Mouse (Mus musculus) embryo, embryonic 10.5 days (tissue): ENCODE measurements at regions not wholly inside any gene's neighbourhood (a gene's known extent, or its start where the extent isn't known, plus 50 kb on each side); places are given as distances from the start of the nearest gene placed in this dataset.

ENCODE experiments used
- DNase-seq: peaks from one replicate; pipeline ENCODE4 v3.0.0-alpha.2; 2015; ENCODE audit warnings: low spot score

DNA sequence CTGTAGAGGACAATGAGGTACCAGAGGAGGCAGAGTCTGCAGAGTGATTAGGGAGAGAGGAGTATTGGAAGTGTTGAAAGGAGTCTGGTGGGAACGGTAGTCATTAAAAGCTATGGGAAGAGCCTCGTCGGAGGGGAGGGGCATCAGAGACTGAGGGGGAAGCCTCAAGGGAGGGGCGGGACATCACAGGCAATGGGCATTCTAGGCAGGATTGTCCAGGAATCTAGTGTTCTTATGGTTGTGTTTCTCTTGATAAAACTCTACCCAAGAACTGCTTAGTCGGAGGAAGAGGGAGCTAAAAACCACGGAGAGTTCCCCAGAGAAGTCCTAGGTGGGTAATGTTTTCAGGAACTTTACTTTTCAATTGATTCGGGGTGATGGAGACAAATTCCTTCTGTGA is 90.2 kb downstream of the Sec23ip start:
- DNase-seq: no peak

DNA sequence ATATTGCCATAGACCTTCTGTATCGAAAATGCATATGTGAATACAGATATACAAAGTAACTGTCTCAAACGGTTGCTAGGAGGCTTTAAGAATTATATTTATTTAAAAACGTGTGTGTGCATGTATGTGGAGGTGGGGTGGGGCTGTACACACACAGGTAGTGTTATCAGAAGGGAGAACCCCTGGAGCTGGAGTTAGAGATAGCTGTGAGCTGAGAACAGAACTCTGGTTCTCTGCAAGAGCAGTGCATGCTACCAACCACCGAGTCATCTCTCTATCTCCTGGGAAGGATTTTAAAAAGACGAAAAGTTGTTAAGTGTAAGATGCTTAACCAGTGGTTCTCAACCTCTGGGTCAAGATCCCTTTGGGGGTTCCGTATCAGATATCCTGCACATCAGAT is 91.7 kb downstream of the Sec23ip start:
- no peak for DNase-seq

DNA sequence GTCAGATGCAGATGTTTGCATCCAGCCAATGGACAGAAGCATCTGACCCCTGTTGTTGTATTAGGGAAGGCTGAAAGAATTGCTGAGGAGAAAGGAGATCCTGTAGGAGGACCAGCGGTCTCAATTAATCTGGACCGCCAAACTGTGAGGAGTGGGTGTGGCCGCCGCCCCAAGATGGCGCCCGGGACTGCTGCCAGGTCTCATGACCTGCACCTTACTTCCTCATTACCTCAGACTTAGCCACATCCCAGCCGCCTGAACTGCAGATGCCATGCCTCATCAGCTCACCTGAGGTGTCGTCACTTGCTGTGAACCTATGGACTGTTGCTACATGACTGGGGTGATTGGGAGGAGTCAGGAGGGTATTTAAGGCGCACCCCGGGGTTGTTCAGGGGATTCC is 97.8 kb downstream of the Sec23ip start:
- no peak for DNase-seq

DNA sequence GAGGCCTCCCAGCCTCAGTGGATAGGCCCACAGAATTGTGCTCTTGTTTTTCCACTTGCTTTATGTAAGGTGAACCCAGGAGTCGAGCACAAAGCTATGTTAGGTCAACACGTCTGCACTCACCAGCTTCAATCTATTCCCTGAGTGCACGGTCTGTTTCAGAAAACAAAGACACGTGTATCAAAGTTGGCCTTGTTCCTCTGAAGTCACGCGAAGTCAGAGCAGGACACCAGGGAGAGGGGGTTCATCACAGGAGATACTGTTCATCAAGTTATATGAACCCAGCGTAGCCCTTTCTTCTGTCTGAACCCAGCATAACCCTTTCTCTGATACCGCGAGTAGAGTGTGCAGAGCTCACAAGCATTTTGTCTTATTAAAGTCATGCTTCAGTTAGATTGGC is 98.8 kb downstream of the Sec23ip start:
- no peak for DNase-seq

DNA sequence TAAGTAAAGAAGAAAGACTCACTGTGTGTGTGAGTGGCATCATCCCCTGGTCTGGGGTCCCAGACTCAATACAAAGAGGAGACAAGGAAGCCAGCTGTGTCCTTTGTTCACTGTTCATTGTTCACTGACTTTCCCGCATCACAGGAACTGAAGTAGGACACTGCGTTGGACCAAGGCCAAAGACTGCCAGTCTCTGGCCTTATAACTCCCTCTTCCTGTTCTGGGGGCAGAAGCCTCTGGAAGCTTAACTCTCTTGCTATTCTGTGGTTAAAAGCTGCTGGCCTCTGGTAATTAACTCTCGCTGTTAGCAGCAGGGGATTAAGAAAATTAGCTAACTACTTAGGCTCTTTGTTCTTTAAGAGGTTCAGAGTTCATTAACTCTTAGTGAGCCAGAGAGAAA is 104.5 kb downstream of the Sec23ip start:
- no peak for DNase-seq

DNA sequence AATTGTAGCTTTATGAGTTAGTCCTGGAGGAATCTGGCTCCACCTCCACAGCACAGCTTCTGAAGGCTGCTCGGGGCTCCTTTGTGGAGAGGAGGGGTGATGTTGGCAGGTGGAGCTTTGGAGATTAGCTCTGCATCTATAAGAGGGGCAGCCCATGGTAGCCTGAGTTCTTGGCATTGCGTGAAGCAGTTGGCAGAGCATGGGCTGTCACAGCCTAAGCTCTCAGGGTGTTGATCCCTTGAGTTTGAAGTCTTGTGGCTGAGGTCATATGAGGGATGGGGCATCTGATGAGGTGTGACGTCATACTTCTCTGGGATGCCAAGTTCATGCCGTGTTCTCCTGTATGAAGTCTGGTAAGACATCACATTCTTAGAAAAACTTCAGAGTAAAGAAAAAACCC is 109.5 kb downstream of the Sec23ip start:
- no peak for DNase-seq

DNA sequence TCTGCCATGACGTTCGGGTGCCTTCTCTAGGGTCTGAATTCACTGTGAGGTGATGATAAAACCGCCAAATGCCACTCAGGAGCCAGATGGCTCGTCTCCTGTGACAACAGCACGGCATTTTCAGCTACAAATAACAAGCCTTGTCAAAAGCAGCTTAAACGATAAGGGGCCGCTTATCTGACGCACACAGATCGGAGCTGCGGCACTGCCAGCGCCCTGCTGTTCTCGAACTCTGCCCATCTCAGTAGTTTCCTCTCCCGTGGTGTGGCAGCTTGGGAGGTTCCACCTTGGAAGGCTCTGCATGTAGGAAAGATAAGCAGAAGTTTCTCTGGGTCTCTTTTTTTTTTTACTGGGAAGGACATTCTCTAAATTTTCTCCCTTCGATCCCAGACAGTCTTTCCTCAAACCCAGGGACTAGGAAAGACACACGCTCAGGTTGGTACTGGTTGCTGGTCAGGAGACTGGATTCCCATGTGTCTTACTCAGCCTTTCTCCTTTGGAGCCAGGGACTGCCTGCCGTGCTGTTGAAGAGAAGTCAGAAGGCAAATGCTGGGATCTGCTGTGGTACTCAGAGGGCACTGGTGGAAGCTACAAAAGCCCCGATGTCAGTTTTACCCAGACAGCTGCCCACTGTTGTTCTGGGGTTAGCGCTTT is 110.1 kb downstream of the Sec23ip start:
- no peak for DNase-seq

DNA sequence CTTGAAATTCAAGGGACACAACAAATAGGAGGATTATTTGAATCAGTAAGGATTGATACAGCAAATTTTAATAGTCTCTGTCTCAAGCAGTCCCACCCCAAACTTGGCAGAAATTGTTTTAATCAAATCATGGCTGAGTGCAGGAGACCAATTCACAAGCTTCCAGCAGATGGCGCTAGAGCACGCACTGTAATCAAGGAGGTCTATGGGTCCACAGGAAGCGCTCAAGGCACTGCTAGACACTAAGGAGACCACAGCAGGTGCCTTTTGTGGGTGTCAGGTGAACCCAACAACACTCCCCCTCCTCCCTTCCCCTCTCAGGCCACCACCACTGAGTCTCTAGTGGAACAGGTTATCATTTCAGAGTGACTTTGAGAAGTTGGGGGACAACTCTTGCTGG is 115.4 kb downstream of the Sec23ip start:
- DNase-seq: peak; percentile 87

DNA sequence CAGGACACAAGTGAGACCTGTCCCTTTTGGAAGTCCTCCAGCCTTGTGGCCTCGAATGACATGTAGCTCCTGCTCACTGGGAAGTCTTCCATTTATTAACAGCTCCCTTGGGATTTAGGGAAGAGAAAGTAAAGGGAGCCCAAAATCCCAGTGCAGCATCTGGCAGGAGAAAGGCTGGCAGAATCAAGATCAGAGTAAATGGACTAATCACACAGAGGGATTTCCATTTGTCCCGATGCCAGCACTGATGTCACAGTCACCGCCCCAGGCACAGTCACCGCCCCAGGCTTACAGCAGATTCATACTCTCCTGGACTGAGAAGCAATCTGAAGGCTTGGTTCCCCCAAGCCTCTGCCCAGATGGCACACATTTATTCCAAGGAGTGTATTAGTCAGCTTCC is 116.0 kb downstream of the Sec23ip start:
- DNase-seq: no peak

DNA sequence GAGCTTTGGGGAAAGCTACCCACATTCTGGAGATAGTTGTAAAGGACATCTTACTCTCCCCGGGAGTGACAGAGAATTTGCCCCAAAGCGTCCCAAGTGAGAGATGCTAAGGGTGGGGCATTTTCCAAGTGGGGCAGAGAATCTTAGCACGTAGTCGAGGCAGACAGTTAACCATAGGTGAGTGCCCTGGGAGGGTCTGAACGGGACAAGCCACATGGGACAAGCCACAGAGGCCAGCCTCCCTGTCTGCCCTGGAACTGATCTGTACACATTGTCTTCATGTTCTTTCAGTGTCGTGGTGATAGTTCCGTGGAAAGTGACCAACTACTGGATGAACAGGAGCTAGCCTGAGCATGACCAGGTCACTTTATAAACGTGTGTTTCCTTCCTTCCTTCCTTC is 116.6 kb downstream of the Sec23ip start:
- DNase-seq: no peak

DNA sequence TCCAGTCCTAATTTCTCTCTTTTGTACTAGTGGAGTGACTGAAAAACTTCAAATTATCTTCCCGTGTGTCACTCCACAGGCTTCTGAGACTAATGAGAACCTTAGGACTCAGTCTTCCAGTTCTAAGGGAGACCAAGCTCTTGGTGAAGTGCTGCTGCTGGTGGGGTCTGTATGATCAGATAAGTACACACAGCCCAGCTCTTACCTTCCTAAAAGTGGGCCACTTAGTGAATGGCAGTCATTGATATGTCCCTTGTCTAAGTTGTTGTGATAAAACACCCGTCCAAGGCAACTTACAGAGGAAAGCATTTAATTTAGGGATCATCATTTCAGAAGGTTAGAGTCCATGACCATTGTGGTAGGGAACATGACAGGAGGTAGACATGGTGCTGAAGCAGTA is 124.1 kb downstream of the Sec23ip start:
- no peak for DNase-seq

DNA sequence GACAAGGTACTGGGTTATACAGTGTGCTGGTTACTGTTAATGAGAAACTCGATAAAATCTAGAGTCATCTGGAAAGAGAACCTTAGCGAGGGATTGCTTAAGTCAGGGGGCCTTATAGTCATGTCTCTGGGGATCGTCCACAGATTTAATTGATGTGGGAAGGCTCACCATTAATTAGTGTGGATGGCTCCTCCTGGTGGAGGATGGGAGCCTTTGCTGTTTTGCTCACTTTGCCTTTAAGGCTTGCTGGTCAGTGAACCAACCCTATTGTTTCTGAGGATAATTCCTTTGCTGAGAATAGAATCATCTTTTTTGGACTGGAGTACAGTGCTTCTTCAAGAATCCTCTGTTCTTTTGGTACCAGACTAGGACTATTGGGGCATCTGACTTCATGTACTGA is 139.3 kb downstream of the Sec23ip start:
- DNase-seq: no peak

DNA sequence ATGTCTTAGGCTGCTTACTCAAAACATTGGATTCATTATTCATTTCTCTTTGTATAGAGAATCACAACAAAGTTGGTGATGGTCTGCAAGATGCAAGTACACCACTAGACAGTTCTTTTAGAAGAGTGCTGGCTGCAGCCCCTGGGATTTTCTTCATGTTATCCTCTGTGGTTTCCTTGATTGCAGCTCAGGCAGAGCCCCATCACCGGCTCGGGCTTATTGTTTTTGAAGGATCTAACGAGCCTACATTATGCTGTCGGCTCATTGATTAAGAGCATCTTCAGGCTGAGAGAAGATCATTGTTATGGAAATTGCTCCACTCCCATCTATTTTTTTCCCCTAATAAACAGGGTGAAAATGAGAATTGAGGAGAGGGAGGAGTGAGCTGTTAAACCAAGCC is 140.8 kb downstream of the Sec23ip start:
- DNase-seq: no peak

DNA sequence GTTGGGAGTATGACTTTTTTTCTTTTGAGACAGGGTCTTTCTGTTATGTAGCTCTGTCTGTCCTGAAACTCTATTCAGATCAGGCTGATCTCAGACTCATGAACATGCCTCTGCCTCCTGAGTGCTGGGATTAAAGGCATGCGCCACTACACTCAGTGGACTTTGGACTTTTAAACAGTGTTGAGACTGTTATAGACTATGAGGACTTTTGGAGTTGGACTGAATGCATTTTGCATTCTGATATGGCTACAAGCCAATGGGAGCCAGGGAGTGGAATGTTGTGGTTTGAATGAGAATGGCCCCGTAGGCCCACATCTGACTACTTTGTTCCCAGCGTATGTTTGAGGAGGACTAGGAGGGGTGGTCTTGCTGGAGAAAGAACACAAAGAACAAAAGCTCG is 165.4 kb downstream of the Sec23ip start:
- no peak for DNase-seq

DNA sequence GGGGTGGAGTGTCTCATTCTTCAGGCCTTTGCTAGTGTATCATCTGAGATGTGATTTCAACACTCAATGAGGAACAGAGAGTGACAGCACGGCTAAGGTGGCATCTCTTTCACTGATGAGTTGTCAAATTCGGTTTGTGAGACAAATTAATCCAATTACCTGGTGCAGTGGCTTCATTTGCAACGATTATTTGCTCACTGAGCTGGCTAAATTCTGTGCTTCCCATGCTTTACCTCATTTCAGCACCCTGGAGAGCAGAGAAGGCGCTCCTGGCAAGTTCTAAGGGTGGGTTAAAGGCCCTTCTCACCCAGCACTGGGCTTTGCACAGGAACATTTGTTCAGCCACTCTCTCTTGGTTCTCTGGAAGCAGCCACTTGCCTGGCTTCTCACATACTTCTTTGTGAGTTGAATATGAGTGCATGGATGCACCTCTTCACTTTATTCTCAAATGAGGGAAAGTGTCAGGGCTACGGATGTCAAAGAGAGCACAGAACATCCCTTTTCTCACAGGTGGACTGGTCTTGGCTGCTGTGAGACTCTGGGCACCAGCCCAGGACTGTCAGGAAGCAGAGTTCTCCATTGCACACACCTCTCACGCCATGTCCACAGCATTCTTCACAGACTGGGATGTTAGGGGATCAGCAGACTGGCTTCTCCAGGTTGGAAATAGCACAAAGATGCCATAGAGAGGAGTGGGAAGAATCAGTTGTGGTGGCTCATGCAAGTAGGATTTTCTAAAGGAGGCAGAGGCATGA is 193.4 kb downstream of the Sec23ip start:
- DNase-seq: peak; percentile 71

DNA sequence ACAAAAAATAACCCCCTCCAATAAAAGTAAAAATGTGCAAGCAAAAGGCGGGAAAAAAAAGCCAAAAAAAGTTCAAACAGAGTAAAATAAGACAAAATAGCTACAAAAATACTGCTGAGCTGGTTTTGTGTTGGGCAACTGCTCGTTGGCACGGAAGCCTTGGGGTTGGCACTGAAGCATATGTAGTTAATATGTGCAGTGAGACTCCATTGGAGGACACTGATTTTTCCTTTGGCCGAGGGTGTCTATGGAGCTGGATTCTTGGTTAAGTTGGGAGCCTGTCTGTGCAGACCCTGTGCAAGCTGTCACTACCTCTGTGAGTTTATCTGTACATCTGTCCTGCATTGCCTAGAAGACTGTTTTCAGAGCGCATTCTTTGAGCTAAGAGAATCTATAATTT is 215.8 kb downstream of the Sec23ip start:
- no peak for DNase-seq

DNA sequence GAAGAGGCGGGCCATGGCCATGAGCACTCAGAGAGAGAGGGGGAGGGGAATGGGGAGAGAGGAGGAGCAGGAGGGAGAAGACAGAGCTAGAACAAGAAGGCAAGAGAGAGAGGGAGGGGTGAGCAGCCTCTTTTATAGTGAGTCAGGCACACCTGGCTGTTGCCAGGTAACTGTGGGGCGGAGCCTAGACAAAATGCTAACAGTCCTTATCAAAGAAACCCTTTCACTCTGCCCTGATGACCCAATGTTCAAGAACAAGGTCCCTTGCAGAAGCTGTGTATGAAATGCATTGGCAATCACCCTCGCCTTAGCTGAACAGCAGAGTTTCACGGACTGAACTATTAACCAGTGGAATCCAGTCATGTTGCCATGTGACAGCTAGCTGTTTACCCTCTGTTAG is 235.2 kb downstream of the Sec23ip start:
- no peak for DNase-seq

DNA sequence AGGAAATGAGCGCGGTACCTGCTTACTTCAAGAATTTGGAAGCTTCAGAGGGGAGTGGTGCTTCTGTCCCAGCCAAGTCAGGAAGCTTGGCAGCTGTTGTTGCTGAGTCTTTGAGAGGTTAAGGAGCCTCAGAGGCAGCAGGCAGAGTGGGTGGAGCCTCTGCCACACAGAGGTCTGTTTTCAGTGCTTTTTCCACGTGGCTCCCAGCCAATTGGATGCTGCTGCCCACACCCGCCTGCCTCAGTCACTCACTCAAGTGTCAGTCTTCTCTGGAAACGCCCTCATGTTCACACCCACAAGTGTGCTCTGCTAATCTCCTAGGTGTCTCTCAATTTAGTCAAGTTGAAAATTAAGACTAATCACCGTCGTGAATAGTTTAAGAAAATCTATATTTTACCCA is 236.1 kb downstream of the Sec23ip start:
- peak; percentile 31 for DNase-seq

DNA sequence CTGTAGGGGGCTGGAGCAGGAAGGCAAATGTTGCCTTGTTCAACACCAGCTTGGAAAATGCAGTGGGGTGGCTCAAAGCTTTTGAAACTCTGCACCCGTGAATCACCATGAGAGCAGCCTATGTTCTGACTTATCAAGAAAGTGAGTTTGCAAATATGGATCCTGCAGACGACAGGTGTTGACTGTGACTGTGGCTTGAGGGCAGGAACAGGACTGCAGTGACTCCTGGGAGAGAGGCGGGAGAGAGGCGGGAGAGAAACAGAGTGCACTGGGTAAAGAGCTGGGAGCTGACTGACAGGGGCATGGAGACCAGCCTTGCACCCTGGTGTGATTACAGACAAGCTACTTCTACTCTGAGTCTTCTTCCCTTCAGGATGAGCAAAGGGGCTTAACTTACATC is 254.0 kb downstream of the Sec23ip start:
- no peak for DNase-seq

DNA sequence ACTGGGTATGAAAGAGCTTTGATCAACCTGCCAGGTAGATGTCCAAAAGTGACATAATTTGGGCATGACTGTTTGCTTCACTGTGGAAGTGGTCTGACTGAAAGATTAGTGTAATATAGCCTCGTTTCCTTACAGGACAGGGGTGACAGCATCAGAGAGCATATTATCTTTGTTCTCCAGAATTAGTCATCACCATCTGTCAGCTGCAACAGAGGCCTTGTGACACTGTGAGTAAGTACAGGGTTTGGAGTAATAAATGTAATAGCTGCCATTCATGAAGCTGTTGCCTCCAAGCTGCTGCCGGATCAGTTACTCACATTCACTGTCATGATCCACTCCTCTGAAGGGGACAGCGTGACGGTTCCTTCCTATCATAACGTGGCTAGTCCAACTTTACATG is 254.4 kb upstream of the Plpp4 start:
- DNase-seq: no peak

DNA sequence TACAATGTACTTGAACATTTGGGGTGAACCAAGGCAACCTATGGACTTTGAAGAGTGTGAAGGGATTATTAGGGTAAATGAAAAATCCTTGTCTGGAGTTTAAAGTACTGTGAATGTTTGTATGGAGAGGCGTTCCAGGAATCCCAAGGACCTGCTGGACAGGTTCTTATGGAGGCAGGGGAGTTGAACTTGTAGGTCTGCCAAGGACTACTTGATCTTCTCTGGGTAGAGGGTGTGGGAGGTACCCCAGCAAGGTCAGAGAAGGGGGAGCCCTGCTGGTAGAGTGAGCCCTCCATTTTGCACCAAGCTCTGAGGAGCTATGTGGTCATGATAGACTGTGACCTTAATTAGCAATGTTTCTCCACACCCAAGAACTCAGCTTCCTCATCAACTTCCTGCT is 253.7 kb upstream of the Plpp4 start:
- DNase-seq: no peak

DNA sequence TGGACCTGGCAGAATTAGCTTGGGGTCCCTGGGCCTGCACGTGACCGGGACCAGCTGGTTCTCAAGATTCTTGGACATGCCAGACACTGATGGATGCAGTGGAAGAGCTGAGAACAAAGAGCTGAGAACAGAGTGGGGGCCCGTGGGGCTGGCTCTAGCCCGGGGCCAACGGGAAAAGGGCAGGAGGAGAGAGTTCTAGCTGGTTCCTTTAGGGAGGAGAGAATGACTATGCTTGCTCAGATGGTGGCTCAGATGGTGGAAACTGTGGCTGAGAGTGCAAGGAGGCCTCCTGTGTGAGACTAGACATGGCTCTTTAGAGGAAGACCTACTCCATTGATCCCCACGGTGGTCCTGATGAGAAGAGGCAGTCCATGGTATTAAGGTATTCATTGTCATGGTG is 240.5 kb upstream of the Plpp4 start:
- no peak for DNase-seq

DNA sequence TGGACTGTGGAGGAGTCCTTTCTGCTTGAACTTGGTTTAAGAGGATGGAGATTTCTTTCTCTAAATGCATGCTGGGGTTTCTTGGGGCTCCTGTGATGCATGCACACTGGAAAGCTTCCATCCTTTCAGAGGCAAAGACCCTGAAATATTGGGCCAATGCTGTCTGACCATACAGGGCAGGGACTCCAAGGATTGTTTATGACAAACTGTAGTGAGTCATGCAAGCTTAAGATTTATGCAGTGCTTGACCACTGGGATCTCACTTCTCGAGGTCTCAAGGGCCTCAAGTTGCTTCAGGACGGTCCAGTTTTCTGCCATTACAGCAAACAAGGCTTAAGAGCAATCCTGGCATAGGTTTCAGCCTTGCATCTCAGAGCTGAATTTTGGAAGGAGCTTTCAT is 229.7 kb upstream of the Plpp4 start:
- no peak for DNase-seq

DNA sequence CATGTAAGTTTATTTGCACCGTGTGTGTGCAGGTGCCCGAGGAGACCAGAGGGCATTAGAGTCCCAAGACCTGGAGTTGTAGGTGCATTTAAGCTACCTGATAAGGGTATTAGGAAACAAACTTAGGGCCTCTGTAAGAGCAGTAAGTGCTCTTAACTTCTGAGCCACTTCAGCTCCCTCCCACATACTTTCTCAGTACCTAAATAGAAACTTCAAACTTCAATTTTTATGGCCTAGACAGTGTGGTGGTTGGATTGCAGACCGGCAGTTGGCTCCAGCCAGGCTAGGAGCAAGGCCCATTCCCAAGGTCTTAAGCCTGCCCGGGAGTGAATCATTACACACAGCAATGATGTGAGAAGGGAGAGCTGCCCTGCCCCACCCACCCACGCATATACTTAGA is 208.8 kb upstream of the Plpp4 start:
- DNase-seq: no peak
